Mouse (Mus musculus): Measurements from ENCODE around the gene Rab11fip4.

GRCm38 (mm10) chr11:79673717-79674116 is 82.7 kb downstream of the Rab11fip4 start:
- TF ChIP-seq GATA1 (IDR thresholded peaks at IDR 0.05; ENCODE audit: borderline replicate concordance, low read length) (no peak), FLI1 (IDR thresholded peaks at IDR 0.05; ENCODE audit: low read length) (no peak)

Measured in megakaryocyte, embryonic 14.5 days (primary cell).